Mouse (Mus musculus) myocyte (in vitro differentiated cells): ENCODE data around the gene Ttc28. TPM values are rescaled to one million over a fixed set of nuclear protein-coding genes. Genes with fewer than 3 reads are reported as not detected.
A peak's percentile ranks its signal among the peaks of the same experiment; 100 is the strongest.

Source experiments
- H3K27me3 ChIP-seq: one replicate; pipeline ENCODE4 v1.6.1; 2011; ENCODE audit not compliant: control insufficient read depth, insufficient read depth, insufficient read length
- H3K36me3 ChIP-seq: one replicate; pipeline ENCODE4 v1.6.1; 2011; ENCODE audit not compliant: control insufficient read depth, insufficient read depth
- H3K4me2 ChIP-seq: one replicate; pipeline ENCODE4 v1.6.1; 2011; ENCODE audit warnings: low read depth, control low read depth
- H3K4me3 ChIP-seq: one replicate; pipeline ENCODE4 v1.5.1; 2011; ENCODE audit warnings: mild to moderate bottlenecking, control low read depth, moderate library complexity
- H3K79me2 ChIP-seq: one replicate; pipeline ENCODE4 v1.6.1; 2011; ENCODE audit not compliant: control insufficient read depth, insufficient read depth
- H3ac ChIP-seq: one replicate; pipeline ENCODE4 v1.6.1; 2011; ENCODE audit not compliant: control insufficient read depth, insufficient read length
- CEBPB ChIP-seq: IDR thresholded peaks from 2 replicates; pipeline ENCODE4 v1.6.1; 2011; ENCODE audit warnings: mild to moderate bottlenecking, moderate library complexity; ENCODE audit not compliant: poor library complexity, insufficient read depth, severe bottlenecking
- E2F4 ChIP-seq: IDR thresholded peaks from one replicate; pipeline ENCODE4 v1.6.1; 2011; ENCODE audit warnings: mild to moderate bottlenecking, control low read depth, moderate library complexity; ENCODE audit not compliant: insufficient read depth
- MAX ChIP-seq: IDR thresholded peaks from one replicate; pipeline ENCODE4 v1.6.1; 2011; ENCODE audit warnings: low read depth, mild to moderate bottlenecking, control low read depth
- MYOD1 ChIP-seq, 3 experiments: IDR thresholded peaks; one replicate each; pipeline ENCODE4 v1.6.1; 2011; ENCODE audit warnings: control low read depth in 2 of 3, low read depth in 2 of 3, mild to moderate bottlenecking in 2 of 3, moderate library complexity in 1 of 3; ENCODE audit not compliant: insufficient read length in 2 of 3, control insufficient read depth in 1 of 3
- MYOG ChIP-seq, 3 experiments: IDR thresholded peaks; one replicate each; pipeline ENCODE4 v1.6.1; 2011; ENCODE audit warnings: control low read depth in 2 of 3, low read depth in 2 of 3, mild to moderate bottlenecking in 2 of 3; ENCODE audit not compliant: insufficient read length in 2 of 3, control insufficient read depth in 1 of 3, insufficient read depth in 1 of 3
- POLR2A ChIP-seq: IDR thresholded peaks from one replicate; pipeline ENCODE4 v1.6.1; 2011; ENCODE audit warnings: low read depth, mild to moderate bottlenecking, control low read depth, moderate library complexity; ENCODE audit not compliant: insufficient read length
- POLR2AphosphoS2 ChIP-seq: IDR thresholded peaks from one replicate; pipeline ENCODE4 v1.6.1; 2011; ENCODE audit warnings: low read depth, control low read depth; ENCODE audit not compliant: insufficient read length
- REST ChIP-seq: IDR thresholded peaks from one replicate; pipeline ENCODE4 v1.6.1; 2011; ENCODE audit warnings: mild to moderate bottlenecking, control low read depth, moderate library complexity; ENCODE audit not compliant: insufficient read depth, insufficient read length
- SRF ChIP-seq: IDR thresholded peaks from one replicate; pipeline ENCODE4 v1.6.1; 2011; ENCODE audit warnings: low read depth; ENCODE audit not compliant: control insufficient read depth, insufficient read length
- TCF12 ChIP-seq: IDR thresholded peaks from one replicate; pipeline ENCODE4 v1.6.1; 2011; ENCODE audit warnings: mild to moderate bottlenecking, control low read depth; ENCODE audit not compliant: poor library complexity, insufficient read depth, severe bottlenecking
- TCF3 ChIP-seq: IDR thresholded peaks from one replicate; pipeline ENCODE4 v1.6.1; 2011; ENCODE audit warnings: low read depth, control low read depth; ENCODE audit not compliant: insufficient read length
- USF1 ChIP-seq: IDR thresholded peaks from one replicate; pipeline ENCODE4 v1.6.1; 2011; ENCODE audit warnings: low read depth, mild to moderate bottlenecking, control low read depth, moderate library complexity
- polyA plus RNA-seq: library from polyadenylated mRNA; unstranded; fragments of >200 nt; fragmentation: generic; extraction: Trizol; gene quantifications from one replicate; pipeline ENCODE4 v1.2.1, GENCODE M21; 2012; ENCODE audit warnings: missing spikeins

The Ttc28 gene
- polyA plus RNA-seq, 1 experiment: 8.5 TPM

- no peaks in the 10 kb centered on the region for H3K79me2 ChIP-seq
- no peak overlapping the region for H3K4me3 ChIP-seq
- TF ChIP-seq TCF12 (no peak), MYOD1 (IDR thresholded peaks at IDR 0.05; ENCODE audit: control insufficient read depth in 1 of 3, insufficient read length in 2 of 3, low read depth in 2 of 3) (no peak), SRF (no peak), USF1 (no peak), TCF3 (no peak), REST (no peak), MYOG (IDR thresholded peaks at IDR 0.05; ENCODE audit: control insufficient read depth in 1 of 3, insufficient read depth in 1 of 3, insufficient read length in 2 of 3, low read depth in 2 of 3) (no peak), POLR2AphosphoS2 (no peak), E2F4 (no peak), MAX (no peak), POLR2A (no peak), CEBPB (no peak)
- no peaks in the 10 kb centered on the region for H3K36me3 ChIP-seq
- H3K27me3 ChIP-seq: no peaks in the 10 kb centered on the region
- no peak overlapping the region for H3K4me2 ChIP-seq
- no peak overlapping the region for H3ac ChIP-seq
These were observed 390.8 kb downstream of the Ttc28 start for GRCm38 (mm10) chr5:111270246-111271002.

GRCm38 (mm10) chr5:111273589-111273988 lies 394.0 kb downstream of the Ttc28 start:
- TF ChIP-seq POLR2A (no peak), MYOG (IDR thresholded peaks at IDR 0.05; ENCODE audit: control insufficient read depth in 1 of 3, insufficient read depth in 1 of 3, insufficient read length in 2 of 3, low read depth in 2 of 3) (peak in 1 of 3 experiments; percentile 53), SRF (no peak), POLR2AphosphoS2 (no peak), USF1 (no peak), REST (no peak), CEBPB (no peak), MYOD1 (IDR thresholded peaks at IDR 0.05; ENCODE audit: control insufficient read depth in 1 of 3, insufficient read length in 2 of 3, low read depth in 2 of 3) (peak; percentile 51 to 65 (median 52)), TCF3 (no peak), MAX (no peak), TCF12 (no peak), E2F4 (no peak)
- H3K36me3 ChIP-seq: no peaks in the 10 kb centered on the region
- no peaks in the 10 kb centered on the region for H3K27me3 ChIP-seq

GRCm38 (mm10) chr5:111274948-111275347 lies 395.3 kb downstream of the Ttc28 start:
- Histone ChIP-seq H3K27me3 (no peaks in the 10 kb centered on the region), H3K4me2 (no peak overlapping the region), H3ac (no peak overlapping the region), H3K79me2 (no peaks in the 10 kb centered on the region), H3K4me3 (no peak overlapping the region), H3K36me3 (no peaks in the 10 kb centered on the region)
- no peak for TF ChIP-seq POLR2A
- peak in 1 of 3 experiments; percentile 47 for TF ChIP-seq MYOG (IDR thresholded peaks at IDR 0.05; ENCODE audit: control insufficient read depth in 1 of 3, insufficient read depth in 1 of 3, insufficient read length in 2 of 3, low read depth in 2 of 3)
- TF ChIP-seq POLR2AphosphoS2: no peak

More at GRCm38 (mm10) chr5:111273589-111273988, 394.0 kb downstream of the Ttc28 start:
- Histone ChIP-seq H3ac (no peak overlapping the region), H3K4me2 (no peak overlapping the region), H3K4me3 (no peak overlapping the region), H3K79me2 (no peaks in the 10 kb centered on the region)

- H3K27me3 ChIP-seq: no peaks in the 10 kb centered on the region
- no peaks in the 10 kb centered on the region for H3K79me2 ChIP-seq
- no peak overlapping the region for H3K4me3 ChIP-seq
- no peak overlapping the region for H3K4me2 ChIP-seq
- H3ac ChIP-seq: no peak overlapping the region
- TF ChIP-seq MAX (no peak), MYOG (IDR thresholded peaks at IDR 0.05; ENCODE audit: control insufficient read depth in 1 of 3, insufficient read depth in 1 of 3, insufficient read length in 2 of 3, low read depth in 2 of 3) (no peak), USF1 (no peak), POLR2A (no peak)
- H3K36me3 ChIP-seq: no peaks in the 10 kb centered on the region
These were observed 405.0 kb downstream of the Ttc28 start for GRCm38 (mm10) chr5:111284420-111285175.

GRCm38 (mm10) chr5:111287571-111287970 lies 408.0 kb downstream of the Ttc28 start:
- H3K36me3 ChIP-seq: no peaks in the 10 kb centered on the region
- no peak for TF ChIP-seq E2F4
- no peak for TF ChIP-seq POLR2A
- no peak for TF ChIP-seq MAX
- no peak for TF ChIP-seq TCF12
- TF ChIP-seq POLR2AphosphoS2: no peak
- no peak for TF ChIP-seq TCF3
- no peak for TF ChIP-seq MYOG (IDR thresholded peaks at IDR 0.05; ENCODE audit: control insufficient read depth in 1 of 3, insufficient read depth in 1 of 3, insufficient read length in 2 of 3, low read depth in 2 of 3)
- TF ChIP-seq USF1: no peak
- no peak for TF ChIP-seq CEBPB
- TF ChIP-seq SRF: no peak
- no peak for TF ChIP-seq REST
- TF ChIP-seq MYOD1 (IDR thresholded peaks at IDR 0.05; ENCODE audit: control insufficient read depth in 1 of 3, insufficient read length in 2 of 3, low read depth in 2 of 3): no peak

More at GRCm38 (mm10) chr5:111287571-111287970, 408.0 kb downstream of the Ttc28 start:
- Histone ChIP-seq H3K4me2 (no peak overlapping the region), H3K4me3 (no peak overlapping the region), H3K27me3 (peaks cover 7% of the 10 kb centered on the region), H3ac (no peak overlapping the region), H3K79me2 (no peaks in the 10 kb centered on the region)
